Mouse (Mus musculus) mature B cell (primary cell): ENCODE measurements around the gene Tdrd3.

Source experiments
- in situ Hi-C: fragments of 300-500 bp; cut with MboI; formaldehyde crosslinking; loops from 2 replicates; pipeline ENCODE4 v1.14.3; 2019

Gene Tdrd3

DNA sequence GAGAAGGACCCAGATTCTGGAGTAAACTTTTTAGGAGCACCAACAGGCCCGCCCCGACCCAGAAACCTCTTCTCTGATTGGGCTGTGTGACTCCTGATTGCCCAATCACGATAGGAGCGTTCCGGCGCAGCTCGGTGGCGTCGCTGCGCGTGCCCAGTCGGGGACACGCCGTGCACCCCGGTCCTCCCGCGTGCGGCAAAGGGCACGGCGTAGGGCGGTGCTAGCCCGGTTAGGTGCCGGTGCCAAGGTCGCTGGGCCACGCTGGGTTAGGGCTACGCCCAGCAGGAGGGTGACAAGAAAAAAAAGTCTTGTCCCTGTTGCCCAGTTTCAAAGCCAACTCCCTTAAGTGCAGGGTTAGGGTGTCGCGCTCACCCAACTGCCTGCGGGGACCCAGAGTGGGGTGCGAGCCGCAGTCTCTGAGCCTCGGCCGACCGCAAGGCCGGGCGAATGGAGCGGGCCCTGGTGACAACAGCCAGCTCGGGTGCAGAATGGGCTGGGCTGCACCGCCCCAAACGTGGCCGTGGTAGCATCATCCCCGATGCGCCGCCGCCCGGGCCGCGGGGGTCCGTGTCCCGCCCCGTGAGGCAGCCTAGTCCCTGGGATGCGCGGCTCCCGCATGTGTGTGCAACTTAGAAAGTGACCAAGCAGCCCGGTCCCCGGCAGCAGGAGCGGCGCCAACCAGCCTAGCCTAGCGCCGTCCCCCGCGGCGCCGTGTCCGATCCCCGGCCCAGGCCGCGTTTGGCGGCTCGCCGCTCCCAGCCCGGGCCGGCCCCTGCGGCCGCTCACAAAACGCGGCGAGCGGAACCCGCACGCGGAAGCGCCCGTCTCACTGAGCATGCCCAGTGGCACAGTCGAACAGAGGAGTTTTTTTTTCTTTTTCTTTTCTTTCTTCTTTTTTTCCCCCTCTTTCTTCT, at the start of gene Tdrd3:
Gene Tdrd3, plus strand, starts transcription at position 832 of the 914 bp plus-strand sequence.
- in situ Hi-C loops: loop anchor here (25.0 kb wide), 1 partner anchor 279 kb away; the partner anchor contains the start of gene Diaph3

DNA sequence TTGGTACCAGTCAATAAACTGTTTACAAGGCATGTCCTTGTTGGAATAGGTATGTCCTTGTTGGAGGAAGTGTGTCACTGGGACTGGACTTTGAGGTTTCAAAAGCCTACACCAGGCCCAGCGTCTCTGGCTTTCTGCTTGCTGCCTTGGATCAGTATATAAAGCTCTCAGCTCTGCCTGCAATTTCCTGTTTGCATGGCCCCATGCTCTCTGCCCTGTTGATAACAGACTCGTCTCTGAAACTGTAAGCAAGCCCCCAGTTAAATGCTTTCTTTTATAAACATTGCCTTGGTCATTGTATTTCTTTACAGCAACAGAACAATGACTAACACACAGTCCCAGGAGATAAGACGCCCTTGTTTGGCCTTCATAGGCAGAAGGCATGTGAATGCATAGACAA, 49.3 kb upstream of the Tdrd3 start:
- in situ Hi-C loops: no loop called here

- in situ Hi-C loops: no loop called here
Measured at GRCm38 (mm10) chr14:87383041-87383440, 33.4 kb upstream of the Tdrd3 start.

- in situ Hi-C loops: no loop called here
Measured at GRCm38 (mm10) chr14:87384288-87385268, 31.9 kb upstream of the Tdrd3 start.

- in situ Hi-C loops: no loop called here
Measured at GRCm38 (mm10) chr14:87393096-87393495, 23.3 kb upstream of the Tdrd3 start.

- in situ Hi-C loops: no loop called here
Measured at GRCm38 (mm10) chr14:87396643-87397042, 19.8 kb upstream of the Tdrd3 start.

DNA sequence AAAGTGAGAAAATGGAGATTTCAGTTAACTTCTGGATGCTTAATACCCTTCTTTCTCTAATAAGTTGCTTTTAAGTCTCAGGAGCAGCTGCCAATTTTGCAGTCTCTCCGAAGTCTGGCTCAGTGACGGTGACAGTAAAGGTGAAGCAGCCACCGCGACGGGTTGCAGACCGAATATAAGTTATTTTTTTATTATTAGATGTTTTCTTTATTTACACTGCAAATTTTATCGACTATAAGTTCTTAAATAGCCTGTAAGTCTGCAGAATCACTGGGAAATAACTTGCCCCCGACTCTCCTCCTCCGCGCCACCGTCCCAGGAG, 992 bp upstream of the Tdrd3 start:
- in situ Hi-C loops: loop anchor here (25.0 kb wide), 1 partner anchor 278 kb away; the partner anchor contains the start of gene Diaph3

DNA sequence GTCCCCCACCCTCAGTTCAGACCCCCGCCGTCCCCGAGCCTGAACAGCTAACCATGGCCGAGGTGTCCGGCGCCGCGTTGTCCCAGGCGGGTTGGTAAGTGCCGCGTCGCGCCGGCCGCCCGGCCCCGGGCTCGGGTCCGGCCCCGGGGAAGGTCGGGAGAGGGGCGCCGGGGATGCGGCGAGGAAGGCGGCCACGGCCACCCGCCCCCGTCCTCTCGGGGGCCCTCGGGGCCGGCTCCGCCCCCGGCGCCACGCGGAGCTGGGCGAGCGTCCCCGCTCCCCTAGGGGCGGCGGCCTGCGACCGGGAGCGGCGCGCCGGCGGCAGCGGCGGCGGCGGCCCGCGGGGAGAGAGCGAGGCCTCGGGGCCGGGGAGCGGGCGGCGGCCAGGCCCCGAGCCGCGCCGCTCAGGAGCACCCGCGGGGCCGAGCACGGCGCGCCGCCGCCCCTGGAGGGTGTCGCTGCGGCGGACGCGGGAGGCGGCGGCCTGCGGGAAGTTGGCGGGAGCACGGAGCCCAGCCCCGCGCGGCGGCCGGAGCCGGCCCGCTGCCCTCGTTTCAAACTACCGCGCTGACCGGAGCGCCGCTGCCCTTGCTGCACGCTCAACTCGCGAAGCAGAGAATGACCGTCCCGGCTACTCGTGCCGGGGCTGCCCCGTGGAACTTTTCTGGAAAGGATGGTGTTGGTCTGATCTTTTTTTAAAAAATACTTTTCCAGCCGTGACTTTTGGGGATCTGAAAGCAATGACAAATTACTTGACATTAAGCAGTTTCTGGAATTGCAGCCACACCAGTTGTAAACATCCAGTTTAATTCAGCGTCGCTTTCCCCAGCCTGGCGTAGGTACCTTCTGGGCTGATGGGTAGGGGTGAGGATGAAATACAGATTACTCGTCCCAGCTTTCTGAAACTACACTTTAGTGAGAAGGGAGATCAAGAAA, 584 bp downstream of the Tdrd3 start:
- in situ Hi-C loops: loop anchor here (25.0 kb wide), 1 partner anchor 280 kb away; the partner anchor contains the start of gene Diaph3

- in situ Hi-C loops: loop anchor here (25.0 kb wide), 1 partner anchor 280 kb away; the partner anchor contains the start of gene Diaph3
Measured at GRCm38 (mm10) chr14:87417691-87418070, 1.2 kb downstream of the Tdrd3 start.

DNA sequence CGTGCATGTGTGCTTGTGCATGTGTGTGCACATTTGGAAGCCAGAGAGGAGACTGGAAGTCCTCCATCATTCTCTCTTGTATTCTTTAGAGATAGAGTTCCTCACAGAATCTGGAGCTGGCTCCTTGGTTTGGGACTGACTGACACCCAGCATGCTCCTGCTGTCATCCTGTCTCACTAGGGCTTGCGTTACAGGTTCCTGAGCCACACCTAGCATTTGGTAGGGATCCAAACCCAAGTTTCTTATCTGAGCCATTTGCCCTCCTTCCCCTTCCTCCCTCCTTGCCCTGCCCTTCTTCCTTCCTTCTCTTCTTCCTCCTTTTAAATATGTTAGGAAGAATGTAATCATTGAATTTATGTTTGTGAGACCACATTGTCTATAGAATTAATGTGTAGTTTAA, 3.3 kb downstream of the Tdrd3 start:
- in situ Hi-C loops: loop anchor here (25.0 kb wide), 1 partner anchor 282 kb away; the partner anchor contains the start of gene Diaph3

- in situ Hi-C loops: loop anchor here (25.0 kb wide), 1 partner anchor 283 kb away; the partner anchor contains the start of gene Diaph3
Measured at GRCm38 (mm10) chr14:87420576-87420975, 4.1 kb downstream of the Tdrd3 start.

- in situ Hi-C loops: loop anchor here (25.0 kb wide), 1 partner anchor 285 kb away; the partner anchor contains the start of gene Diaph3
Measured at GRCm38 (mm10) chr14:87422432-87422831, 6.0 kb downstream of the Tdrd3 start.

- in situ Hi-C loops: no loop called here
Measured at GRCm38 (mm10) chr14:87426297-87426922, 10.0 kb downstream of the Tdrd3 start.

DNA sequence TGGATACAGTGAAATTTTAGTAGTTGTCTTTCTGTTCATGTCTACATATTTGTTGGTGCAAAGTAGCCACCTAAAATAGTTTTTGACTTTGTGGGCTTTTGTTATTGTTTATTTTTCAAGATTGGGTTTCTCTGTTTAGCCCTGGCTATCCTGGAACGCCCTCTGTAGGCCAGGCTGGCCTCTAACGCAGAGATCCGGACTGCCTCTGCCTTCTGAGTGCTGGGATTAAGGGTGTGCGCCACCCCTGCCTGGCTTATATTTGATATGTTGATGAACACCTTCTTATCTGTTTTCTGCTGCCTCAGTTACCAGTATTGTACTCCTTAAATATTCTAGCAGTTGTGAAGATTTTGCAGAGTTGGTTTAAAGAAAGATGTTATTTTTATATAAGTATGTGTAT, 10.6 kb downstream of the Tdrd3 start:
- in situ Hi-C loops: no loop called here

GRCm38 (mm10) chr14:87427659-87428289, 11.3 kb downstream of the Tdrd3 start:
- in situ Hi-C loops: no loop called here

- in situ Hi-C loops: no loop called here
Measured at GRCm38 (mm10) chr14:87433390-87433915, 17.0 kb downstream of the Tdrd3 start.

DNA sequence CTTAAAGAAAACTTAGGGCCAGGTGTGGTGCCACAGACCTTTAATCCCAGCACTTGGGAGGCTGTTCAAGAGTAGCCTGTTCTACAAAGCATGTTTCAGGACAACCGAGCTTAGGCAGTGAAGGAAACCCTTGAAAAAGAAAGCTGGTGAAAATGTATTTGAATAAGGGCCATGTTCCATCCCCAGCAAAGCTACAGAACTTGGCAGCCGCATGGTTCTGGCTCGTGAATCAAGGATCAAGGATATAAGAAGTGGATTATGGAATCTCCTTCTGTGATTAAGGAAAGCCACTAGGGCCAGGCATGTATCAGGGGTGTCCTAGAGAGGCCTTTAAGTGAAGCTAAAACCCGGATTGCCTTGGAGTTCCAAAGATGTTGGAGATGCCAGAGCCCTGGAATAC, 18.9 kb downstream of the Tdrd3 start:
- in situ Hi-C loops: no loop called here

- in situ Hi-C loops: no loop called here
Measured at GRCm38 (mm10) chr14:87439721-87440120, 23.3 kb downstream of the Tdrd3 start.

GRCm38 (mm10) chr14:87446331-87446913, 30.0 kb downstream of the Tdrd3 start:
- in situ Hi-C loops: no loop called here
